Mouse (Mus musculus) thymus, adult 2 months (tissue): ENCODE data around the gene Arl15.

Experiments used
- CTCF ChIP-seq: fragments of 200-500 bp; IDR thresholded peaks from 2 replicates; pipeline ENCODE4 v1.5.1; 2012; ENCODE audit warnings: mild to moderate bottlenecking, control low read depth, low read length, moderate library complexity, borderline replicate concordance; ENCODE audit not compliant: control insufficient read depth, poor library complexity, insufficient read depth; ENCODE audit errors: extremely low read depth
- POLR2A ChIP-seq: fragments of 200-500 bp; IDR thresholded peaks from 2 replicates; pipeline ENCODE4 v1.6.1; 2012; ENCODE audit warnings: mild to moderate bottlenecking, low read length, control low read depth, moderate library complexity; ENCODE audit not compliant: control insufficient read depth, poor library complexity, insufficient read depth; ENCODE audit errors: extremely low read depth

DNA sequence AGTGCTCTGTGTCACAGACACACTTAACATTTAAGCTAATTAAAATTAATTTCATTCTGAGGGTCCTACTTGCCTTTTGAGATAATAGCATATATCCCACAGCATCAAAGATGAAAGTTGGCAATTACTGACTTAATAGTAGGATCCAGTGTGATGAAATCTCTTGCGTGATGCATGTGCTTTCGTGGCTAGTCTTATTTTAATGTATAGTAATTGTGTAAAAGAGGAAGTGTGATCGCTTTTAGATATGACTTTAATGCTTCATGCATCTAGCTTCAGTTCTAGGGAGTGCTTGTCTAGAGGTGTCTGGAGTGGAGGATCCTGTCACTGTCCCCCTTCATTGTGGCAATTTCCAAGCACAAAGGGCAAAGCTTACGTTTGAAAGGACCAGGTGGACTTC, 163.1 kb downstream of the Arl15 start:
- no peak for TF ChIP-seq CTCF
- no peak for TF ChIP-seq POLR2A
